Mouse (Mus musculus) bone marrow macrophage, adult 2 months (primary cell): Measurements from ENCODE around the gene Armh4.

Source experiments
- CTCF ChIP-seq: IDR thresholded peaks from 2 replicates; pipeline ENCODE4 v1.5.1; 2012; ENCODE audit warnings: low read depth, mild to moderate bottlenecking, low read length, moderate library complexity
- POLR2A ChIP-seq: IDR thresholded peaks from 2 replicates; pipeline ENCODE4 v1.6.1; 2012; ENCODE audit warnings: mild to moderate bottlenecking, low read depth, low read length, borderline replicate concordance

GRCm38 (mm10) chr14:49793948-49794347 lies 10.8 kb upstream of the Armh4 start:
- no peak for TF ChIP-seq CTCF
- TF ChIP-seq POLR2A = no peak
